Mouse (Mus musculus): ENCODE results near the gene Nfe2l1.

Nfe2l1 gene

GRCm38 (mm10) chr11:96776968-96777962 lies 52.5 kb downstream of the Nfe2l1 start, which contains the start of gene Snx11:
TSS of gene Snx11 (minus strand) at chr11:96777559.
- peak; percentile 100 for DNase-seq

DNA sequence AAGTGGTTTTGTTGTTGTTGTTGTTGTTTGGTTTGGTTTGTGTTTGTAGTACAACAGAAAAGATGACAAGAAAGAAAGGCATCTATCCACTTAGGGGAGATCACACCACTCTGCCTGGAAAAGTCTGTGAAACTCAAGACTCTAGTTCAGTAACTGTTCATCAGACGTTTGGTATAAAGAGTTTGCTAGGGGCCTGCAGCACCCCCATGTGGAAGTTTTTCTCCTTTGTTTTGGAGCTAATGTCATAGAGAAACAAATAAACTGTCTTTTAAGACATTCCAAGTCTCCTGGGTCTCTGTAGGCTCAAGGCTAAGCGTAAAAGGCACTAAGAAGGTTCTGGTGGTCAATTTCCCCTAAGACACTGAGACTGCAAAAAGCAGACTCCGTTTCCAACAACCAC lies 53.7 kb downstream of the Nfe2l1 start:
- no peak for DNase-seq

DNA sequence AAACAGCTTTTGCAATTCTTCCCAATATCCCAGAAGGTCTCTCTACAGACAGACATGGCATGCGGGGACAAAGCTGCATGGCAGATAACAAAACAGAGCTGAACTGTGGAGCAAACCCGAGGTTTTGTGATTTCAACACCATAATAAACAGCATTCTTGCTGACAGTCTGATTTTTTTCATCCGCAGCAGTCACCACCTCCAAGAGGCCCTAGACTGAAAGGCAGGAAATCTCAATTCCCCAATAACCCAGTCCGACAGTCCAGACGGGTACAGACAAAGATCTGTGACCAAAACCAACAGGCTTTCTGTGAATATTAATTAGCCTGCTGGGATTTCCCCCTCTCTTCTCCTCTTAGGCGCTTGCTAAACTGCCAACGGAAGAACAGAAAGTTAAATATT lies 54.1 kb downstream of the Nfe2l1 start:
- DNase-seq: no peak

DNA sequence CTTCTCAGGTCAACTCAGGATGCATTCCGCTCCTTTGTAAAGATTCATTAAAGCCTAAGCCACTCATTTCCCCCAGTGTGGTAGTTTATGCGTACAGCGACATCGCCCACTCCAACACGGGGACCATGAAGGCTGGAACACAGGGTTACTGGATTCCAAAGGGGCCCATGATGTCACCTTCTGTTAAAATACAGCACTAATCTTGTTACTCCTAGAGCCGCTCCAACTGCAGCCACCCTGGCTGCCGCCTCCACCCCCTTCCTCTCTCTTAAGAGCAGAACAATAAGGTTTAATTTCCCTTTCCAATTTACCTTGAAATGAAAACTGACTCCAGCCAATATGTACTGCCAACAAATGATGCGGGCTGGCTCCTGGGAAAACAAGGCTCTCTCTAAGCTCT lies 54.7 kb downstream of the Nfe2l1 start:
- DNase-seq: no peak

GRCm38 (mm10) chr11:96774536-96774935 lies 55.2 kb downstream of the Nfe2l1 start:
- DNase-seq: no peak

- DNase-seq: no peak
These were observed 57.4 kb downstream of the Nfe2l1 start for GRCm38 (mm10) chr11:96772413-96772812.

GRCm38 (mm10) chr11:96771274-96771975 lies 58.3 kb downstream of the Nfe2l1 start:
- no peak for DNase-seq

DNA sequence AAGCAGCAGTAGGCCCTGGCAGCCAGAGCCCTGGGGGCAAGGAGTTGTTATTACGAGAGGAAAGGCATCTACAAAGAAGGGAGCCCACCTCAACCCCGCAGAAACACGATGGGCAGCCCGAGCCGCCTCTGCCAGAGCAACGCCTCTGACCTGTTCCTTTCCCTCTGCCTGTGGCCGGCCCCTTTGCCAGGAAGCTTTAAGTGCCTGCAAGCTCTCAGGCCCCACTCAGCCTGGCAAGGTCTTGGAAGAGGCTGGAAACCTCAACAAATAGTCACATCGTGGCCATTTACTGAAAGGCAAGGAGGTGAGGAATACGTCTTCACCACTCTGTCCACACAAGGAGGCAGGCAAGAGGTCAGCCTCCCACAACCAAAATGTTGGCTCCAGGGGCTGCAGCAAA lies 61.5 kb downstream of the Nfe2l1 start:
- DNase-seq: no peak
